Mouse (Mus musculus) embryonic facial prominence, embryonic 15.5 days (tissue): ENCODE results near the gene Ccdc124. TPM values are rescaled to one million over a fixed set of nuclear protein-coding genes. Genes with fewer than 3 reads are reported as not detected.

ENCODE experiments used
- ATAC-seq: fragments of 200-750 bp; cut with Nextera tagmentation; 2 replicates; pipeline ENCODE4 v1.8.0; 2017; ENCODE audit warnings: low read depth, moderate TSS enrichment; ENCODE audit not compliant: insufficient number of reproducible peaks, low FRiP score, low TSS enrichment
- H3K27ac ChIP-seq: fragments of 300-500 bp; sonication (generic); replicated peaks from 2 replicates; pipeline ENCODE4 v1.5.1; 2015; ENCODE audit warnings: mild to moderate bottlenecking, inconsistent platforms
- H3K27me3 ChIP-seq: fragments of 300-500 bp; sonication (generic); 2 replicates; pipeline ENCODE4 v1.6.1; 2015; ENCODE audit warnings: inconsistent platforms
- H3K36me3 ChIP-seq: fragments of 300-500 bp; sonication (generic); 2 replicates; pipeline ENCODE4 v1.6.1; 2015; ENCODE audit warnings: mild to moderate bottlenecking, inconsistent platforms
- H3K4me1 ChIP-seq: fragments of 300-500 bp; sonication (generic); 2 replicates; pipeline ENCODE4 v1.6.1; 2015; ENCODE audit warnings: inconsistent platforms
- H3K4me2 ChIP-seq: fragments of 300-500 bp; sonication (generic); replicated peaks from 2 replicates; pipeline ENCODE4 v1.6.1; 2015; ENCODE audit warnings: mild to moderate bottlenecking, inconsistent platforms
- H3K4me3 ChIP-seq: fragments of 300-500 bp; sonication (generic); replicated peaks from 2 replicates; pipeline ENCODE4 v1.5.1; 2015; ENCODE audit warnings: mild to moderate bottlenecking, inconsistent platforms
- H3K9ac ChIP-seq: fragments of 300-500 bp; sonication (generic); 2 replicates; pipeline ENCODE4 v1.6.1; 2015; ENCODE audit warnings: inconsistent platforms
- H3K9me3 ChIP-seq: fragments of 300-500 bp; sonication (generic); replicated peaks from 2 replicates; pipeline ENCODE4 v1.6.1; 2016; ENCODE audit warnings: inconsistent platforms
- whole genome bisulfite sequencing: fragments of 180-500 bp; shearing (Covaris S2); methylation state at CpG from one replicate; pipeline ENCODE4 v1.1.7; 2015; 5-methylcytosine and 5-hydroxymethylcytosine counted together
- polyA plus RNA-seq: library from polyadenylated mRNA; unstranded; fragments of >200 nt; fragmentation: Nextera tagmentation; extraction: Ambion mirVana; gene quantifications from 2 replicates; pipeline ENCODE4 v1.2.1, GENCODE M21; 2015

Gene Ccdc124
- polyA plus RNA-seq, 1 experiment from 2014 or later = 99.6 TPM

- WGBS = 89% methylated on average over 8 of the region's 8 CpGs
- Histone ChIP-seq H3K4me3 (no peak overlapping the region), H3K36me3 (peaks cover 20% of the 10 kb centered on the region), H3K4me2 (no peak overlapping the region), H3K27ac (no peak overlapping the region), H3K9me3 (no peaks in the 10 kb centered on the region), H3K4me1 (peaks cover 42% of the 10 kb centered on the region), H3K27me3 (peaks cover 49% of the 10 kb centered on the region), H3K9ac (no peak overlapping the region)
- no peak for ATAC-seq
Observed at GRCm38 (mm10) chr8:70894771-70895545, 21.2 kb upstream of the Ccdc124 start.

- H3K9ac ChIP-seq = no peak overlapping the region
- no peak for ATAC-seq
- H3K27ac ChIP-seq = no peak overlapping the region
- no peaks in the 10 kb centered on the region for H3K9me3 ChIP-seq
- peaks cover 49% of the 10 kb centered on the region for H3K27me3 ChIP-seq
- peaks cover 42% of the 10 kb centered on the region for H3K4me1 ChIP-seq
- 66% methylated on average over 2 of the region's 2 CpGs for WGBS
- no peak overlapping the region for H3K4me2 ChIP-seq
- no peak overlapping the region for H3K4me3 ChIP-seq
- peaks cover 20% of the 10 kb centered on the region for H3K36me3 ChIP-seq
Observed at GRCm38 (mm10) chr8:70894385-70894720, 20.6 kb upstream of the Ccdc124 start.

GRCm38 (mm10) chr8:70893656-70894384, 20.1 kb upstream of the Ccdc124 start:
- peaks cover 49% of the 10 kb centered on the region for H3K27me3 ChIP-seq
- H3K4me3 ChIP-seq = no peak overlapping the region
- 33% methylated on average over 12 of the region's 12 CpGs for WGBS
- ATAC-seq = no peak
- no peak overlapping the region for H3K4me2 ChIP-seq
- H3K4me1 ChIP-seq = peaks cover 41% of the 10 kb centered on the region
- no peaks in the 10 kb centered on the region for H3K9me3 ChIP-seq
- H3K27ac ChIP-seq = no peak overlapping the region
- no peak overlapping the region for H3K9ac ChIP-seq
- peaks cover 20% of the 10 kb centered on the region for H3K36me3 ChIP-seq

- peak overlapping the region; percentile 26 for H3K4me3 ChIP-seq
- H3K9ac ChIP-seq = no peak overlapping the region
- peak overlapping the region; percentile 44 for H3K4me2 ChIP-seq
- WGBS = 25% methylated on average over 20 of the region's 20 CpGs
- no peak for ATAC-seq
- peaks cover 20% of the 10 kb centered on the region for H3K36me3 ChIP-seq
- peaks cover 49% of the 10 kb centered on the region for H3K27me3 ChIP-seq
- H3K4me1 ChIP-seq = peaks cover 34% of the 10 kb centered on the region
- no peak overlapping the region for H3K27ac ChIP-seq
- no peaks in the 10 kb centered on the region for H3K9me3 ChIP-seq
Observed at GRCm38 (mm10) chr8:70892896-70893655, 19.3 kb upstream of the Ccdc124 start.

- Histone ChIP-seq H3K9me3 (no peaks in the 10 kb centered on the region), H3K27ac (no peak within 1 kb of the TSS), H3K9ac (no peak within 1 kb of the TSS), H3K4me3 (peak within 1 kb of the TSS; percentile 26), H3K36me3 (peaks cover 20% of the 10 kb centered on the region), H3K4me1 (peaks cover 37% of the 10 kb centered on the region), H3K4me2 (peak within 1 kb of the TSS; percentile 44), H3K27me3 (peaks cover 49% of the 10 kb centered on the region)
- WGBS = 2% methylated on average over 80 of the region's 80 CpGs
- ATAC-seq = no peak
Observed at GRCm38 (mm10) chr8:70892022-70892895, 18.5 kb upstream of the Ccdc124 start, which contains the start of gene Slc5a5. Gene Slc5a5 (minus strand): TSS chr8:70892757.

- 0 out of 2 replicates have a peak, but pooled peaks have one; percentile 30 for ATAC-seq
- no peak overlapping the region for H3K9ac ChIP-seq
- H3K4me3 ChIP-seq = peak overlapping the region; percentile 26
- H3K4me1 ChIP-seq = peaks cover 35% of the 10 kb centered on the region
- H3K27me3 ChIP-seq = peaks cover 49% of the 10 kb centered on the region
- H3K36me3 ChIP-seq = peaks cover 20% of the 10 kb centered on the region
- H3K4me2 ChIP-seq = peak overlapping the region; percentile 44
- no peaks in the 10 kb centered on the region for H3K9me3 ChIP-seq
- 3% methylated on average over 21 of the region's 21 CpGs for WGBS
- H3K27ac ChIP-seq = no peak overlapping the region
Observed at GRCm38 (mm10) chr8:70891356-70891755, 17.6 kb upstream of the Ccdc124 start.

GRCm38 (mm10) chr8:70890656-70891055, 16.9 kb upstream of the Ccdc124 start:
- Histone ChIP-seq H3K36me3 (peaks cover 19% of the 10 kb centered on the region), H3K4me2 (no peak overlapping the region), H3K9ac (no peak overlapping the region), H3K9me3 (no peaks in the 10 kb centered on the region), H3K4me3 (no peak overlapping the region), H3K27ac (no peak overlapping the region), H3K4me1 (peaks cover 28% of the 10 kb centered on the region), H3K27me3 (peaks cover 49% of the 10 kb centered on the region)
- no peak for ATAC-seq
- 89% methylated on average over 5 of the region's 5 CpGs for WGBS

- Histone ChIP-seq H3K4me2 (no peak overlapping the region), H3K4me1 (peaks cover 21% of the 10 kb centered on the region), H3K9me3 (no peaks in the 10 kb centered on the region), H3K36me3 (no peaks in the 10 kb centered on the region), H3K9ac (no peak overlapping the region), H3K4me3 (no peak overlapping the region), H3K27ac (no peak overlapping the region), H3K27me3 (peaks cover 26% of the 10 kb centered on the region)
- no peak for ATAC-seq
- WGBS = 5% methylated on average over 18 of the region's 18 CpGs
Observed at GRCm38 (mm10) chr8:70887669-70888068, 13.9 kb upstream of the Ccdc124 start.

GRCm38 (mm10) chr8:70885612-70886011, 11.9 kb upstream of the Ccdc124 start:
- peaks cover 6% of the 10 kb centered on the region for H3K27me3 ChIP-seq
- no peaks in the 10 kb centered on the region for H3K36me3 ChIP-seq
- H3K4me3 ChIP-seq = no peak overlapping the region
- peaks cover 7% of the 10 kb centered on the region; the same call in 1 of the 2 replicates for H3K4me1 ChIP-seq
- H3K9me3 ChIP-seq = no peaks in the 10 kb centered on the region
- no peak overlapping the region for H3K27ac ChIP-seq
- no peak overlapping the region for H3K4me2 ChIP-seq
- no peak for ATAC-seq
- H3K9ac ChIP-seq = no peak overlapping the region
- 14% methylated on average over 12 of the region's 12 CpGs for WGBS

GRCm38 (mm10) chr8:70884683-70885082, 10.9 kb upstream of the Ccdc124 start:
- no peaks in the 10 kb centered on the region for H3K9me3 ChIP-seq
- ATAC-seq = no peak
- no peaks in the 10 kb centered on the region for H3K36me3 ChIP-seq
- WGBS = 76% methylated on average over 10 of the region's 10 CpGs
- H3K4me1 ChIP-seq = peaks cover 16% of the 10 kb centered on the region
- H3K27ac ChIP-seq = no peak overlapping the region
- H3K9ac ChIP-seq = no peak overlapping the region
- no peak overlapping the region for H3K4me2 ChIP-seq
- H3K27me3 ChIP-seq = no peaks in the 10 kb centered on the region; the same call in 1 of the 2 replicates
- H3K4me3 ChIP-seq = no peak overlapping the region
